Mouse (Mus musculus): ENCODE results near the gene Sdccag8. TPM values are rescaled to one million over a fixed set of nuclear protein-coding genes. Genes with fewer than 3 reads are reported as not detected.
"Not testable (repeated sequence)": the region's sequence is repeated elsewhere in the genome, so short reads cannot be mapped to it uniquely, and the experiment has no call there.

Gene Sdccag8
- total RNA-seq, 2 experiments from 2014 or later, result 8.3 to 8.4 TPM

GRCm38 (mm10) chr1:176939901-176940341, 125.5 kb downstream of the Sdccag8 start:
- DNase-seq (ENCODE audit: low spot score in 2 of 2), result no peak

GRCm38 (mm10) chr1:176941286-176941990, 127.0 kb downstream of the Sdccag8 start:
- not testable (repeated sequence) for DNase-seq (ENCODE audit: low spot score in 2 of 2)

- DNase-seq (ENCODE audit: low spot score in 2 of 2), result no peak
Observed at GRCm38 (mm10) chr1:176943126-176943525, 128.7 kb downstream of the Sdccag8 start.

GRCm38 (mm10) chr1:176943987-176944386, 129.5 kb downstream of the Sdccag8 start:
- DNase-seq (ENCODE audit: low spot score in 2 of 2), result no peak

GRCm38 (mm10) chr1:176944458-176945174, 130.2 kb downstream of the Sdccag8 start:
- no peak for DNase-seq (ENCODE audit: low spot score in 2 of 2)

- DNase-seq (ENCODE audit: low spot score in 2 of 2), result no peak
Observed at GRCm38 (mm10) chr1:176945175-176945540, 130.7 kb downstream of the Sdccag8 start.

- DNase-seq (ENCODE audit: low spot score in 2 of 2), result no peak
Observed at GRCm38 (mm10) chr1:176946031-176946795, 131.8 kb downstream of the Sdccag8 start.

GRCm38 (mm10) chr1:176946796-176947181, 132.3 kb downstream of the Sdccag8 start:
- no peak for DNase-seq (ENCODE audit: low spot score in 2 of 2)

- DNase-seq (ENCODE audit: low spot score in 2 of 2), result no peak
Observed at GRCm38 (mm10) chr1:176948861-176949260, 134.4 kb downstream of the Sdccag8 start.

- no peak for DNase-seq (ENCODE audit: low spot score in 2 of 2)
Observed at GRCm38 (mm10) chr1:176949320-176949719, 134.9 kb downstream of the Sdccag8 start.

- DNase-seq (ENCODE audit: low spot score in 2 of 2), result no peak
Observed at GRCm38 (mm10) chr1:176950061-176950460, 135.6 kb downstream of the Sdccag8 start.

GRCm38 (mm10) chr1:176951836-176952235, 137.4 kb downstream of the Sdccag8 start:
- DNase-seq (ENCODE audit: low spot score in 2 of 2), result no peak

- DNase-seq (ENCODE audit: low spot score in 2 of 2), result no peak
Observed at GRCm38 (mm10) chr1:176958311-176958710, 143.9 kb downstream of the Sdccag8 start.

- DNase-seq (ENCODE audit: low spot score in 2 of 2), result no peak
Observed at GRCm38 (mm10) chr1:176961716-176962115, 147.3 kb downstream of the Sdccag8 start.

GRCm38 (mm10) chr1:176962894-176963293, 148.4 kb downstream of the Sdccag8 start:
- no peak for DNase-seq (ENCODE audit: low spot score in 2 of 2)

- DNase-seq (ENCODE audit: low spot score in 2 of 2), result no peak
Observed at GRCm38 (mm10) chr1:176967299-176967698, 152.8 kb downstream of the Sdccag8 start.

GRCm38 (mm10) chr1:176970635-176971478, 156.4 kb downstream of the Sdccag8 start:
- DNase-seq (ENCODE audit: low spot score in 2 of 2), result no peak

GRCm38 (mm10) chr1:176971479-176971797, 157.0 kb downstream of the Sdccag8 start:
- DNase-seq (ENCODE audit: low spot score in 2 of 2), result no peak

GRCm38 (mm10) chr1:176973356-176974088, 159.1 kb downstream of the Sdccag8 start:
- no peak for DNase-seq (ENCODE audit: low spot score in 2 of 2)

- DNase-seq (ENCODE audit: low spot score in 2 of 2), result no peak
Observed at GRCm38 (mm10) chr1:176979235-176979634, 164.8 kb downstream of the Sdccag8 start.
